Mouse (Mus musculus) cerebellum, postnatal 10 days (tissue): ENCODE data around the gene Atxn2.

ENCODE experiments used
- DNase-seq, 2 experiments: peaks; one replicate each; pipeline ENCODE4 v3.0.0; 2021; ENCODE audit warnings: mixed read lengths in 2 of 2

The Atxn2 gene

GRCm38 (mm10) chr5:121861964-121862363 is 150.8 kb downstream of the Atxn2 start:
- no peak for DNase-seq

- DNase-seq, result no peak
These were observed 153.2 kb downstream of the Atxn2 start for GRCm38 (mm10) chr5:121864330-121864729.
